Mouse (Mus musculus) layer of hippocampus, adult 2 months (tissue): ENCODE data around the gene Rgs16. TPM values are rescaled to one million over a fixed set of nuclear protein-coding genes. Genes with fewer than 3 reads are reported as not detected.

Source experiments
- DNase-seq, 2 experiments: peaks; one replicate each; pipeline ENCODE4 v3.0.0; 2022; ENCODE audit warnings: low spot score in 2 of 2
- H3K27ac ChIP-seq: fragments of 200-600 bp; 2 replicates; pipeline ENCODE4 v1.8.1; 2022
- H3K4me3 ChIP-seq: fragments of 200-600 bp; 2 replicates; pipeline ENCODE4 v1.8.1; 2022; ENCODE audit warnings: mild to moderate bottlenecking
- CTCF ChIP-seq: fragments of 200-600 bp; conservative IDR thresholded peaks from 2 replicates; pipeline ENCODE4 v1.8.1; 2022; ENCODE audit warnings: antibody characterized with exemption, mild to moderate bottlenecking, moderate library complexity
- total RNA-seq, 2 experiments: library from RNA; stranded (reverse); gene quantifications; 2 replicates each; pipeline ENCODE4 v1.2.3; 2021

Rgs16 gene
- total RNA-seq, 2 experiments from 2014 or later: 5.5 TPM

- TF ChIP-seq CTCF: no peak
- peak; percentile 55 to 58 for DNase-seq
- no peak overlapping the region for H3K27ac ChIP-seq
- no peak overlapping the region for H3K4me3 ChIP-seq
These were observed 36.6 kb upstream of the Rgs16 start for GRCm38 (mm10) chr1:153703445-153703991.

- no peak for TF ChIP-seq CTCF
- no peak overlapping the region for H3K27ac ChIP-seq
- DNase-seq: no peak
- H3K4me3 ChIP-seq: no peak overlapping the region
These were observed 36.0 kb upstream of the Rgs16 start for GRCm38 (mm10) chr1:153704174-153704573.

DNA sequence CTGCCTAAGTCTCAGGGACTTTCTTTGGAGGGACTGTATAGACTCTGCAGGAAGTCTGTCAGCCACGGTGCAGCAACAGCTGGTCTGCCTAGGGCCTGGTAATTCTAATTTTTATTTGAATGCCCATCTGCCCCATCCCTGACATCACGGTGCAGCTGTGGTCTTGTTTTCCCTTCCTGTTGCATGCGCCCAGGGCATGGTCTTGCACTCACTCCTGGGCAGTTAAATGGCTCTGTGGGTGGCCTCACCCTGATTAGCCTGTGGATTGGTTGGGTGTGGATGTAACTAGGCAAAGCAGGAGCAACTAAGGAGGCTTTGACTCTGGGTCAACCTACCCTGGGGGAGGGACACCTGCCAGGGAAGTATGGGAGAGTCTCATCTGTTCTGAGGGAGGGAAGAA is 35.2 kb upstream of the Rgs16 start:
- no peak for TF ChIP-seq CTCF
- Histone ChIP-seq H3K27ac (no peak overlapping the region), H3K4me3 (no peak overlapping the region)
- no peak for DNase-seq

DNA sequence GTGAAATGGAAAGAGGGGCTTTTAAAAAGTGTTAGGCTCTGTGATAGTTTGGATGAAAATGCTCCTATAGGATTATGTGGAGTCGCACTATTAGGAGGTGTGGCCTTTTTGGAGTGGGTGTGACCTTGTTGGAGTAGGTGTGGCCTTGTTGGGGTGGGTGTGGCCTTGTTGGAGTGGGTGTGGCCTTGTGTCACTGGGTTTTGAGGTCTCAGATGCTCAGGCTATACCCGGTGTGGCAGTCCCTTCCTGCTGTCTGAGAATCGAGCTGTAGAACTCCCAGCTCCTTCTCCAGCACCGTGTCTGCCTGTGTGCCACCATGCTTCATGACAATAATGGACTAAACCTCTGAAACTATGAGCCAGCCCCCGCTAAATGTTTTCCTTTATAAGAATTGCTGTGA is 31.5 kb upstream of the Rgs16 start:
- no peak for TF ChIP-seq CTCF
- DNase-seq: no peak
- no peak overlapping the region for H3K4me3 ChIP-seq
- no peak overlapping the region for H3K27ac ChIP-seq

GRCm38 (mm10) chr1:153709451-153709850 is 30.7 kb upstream of the Rgs16 start:
- no peak for TF ChIP-seq CTCF
- H3K27ac ChIP-seq: no peak overlapping the region
- H3K4me3 ChIP-seq: no peak overlapping the region
- no peak for DNase-seq

GRCm38 (mm10) chr1:153711544-153712262 is 28.4 kb upstream of the Rgs16 start:
- no peak overlapping the region for H3K4me3 ChIP-seq
- DNase-seq: no peak
- no peak for TF ChIP-seq CTCF
- no peak overlapping the region for H3K27ac ChIP-seq

GRCm38 (mm10) chr1:153712633-153713032 is 27.5 kb upstream of the Rgs16 start:
- no peak for TF ChIP-seq CTCF
- Histone ChIP-seq H3K4me3 (no peak overlapping the region), H3K27ac (no peak overlapping the region)
- DNase-seq: no peak

DNA sequence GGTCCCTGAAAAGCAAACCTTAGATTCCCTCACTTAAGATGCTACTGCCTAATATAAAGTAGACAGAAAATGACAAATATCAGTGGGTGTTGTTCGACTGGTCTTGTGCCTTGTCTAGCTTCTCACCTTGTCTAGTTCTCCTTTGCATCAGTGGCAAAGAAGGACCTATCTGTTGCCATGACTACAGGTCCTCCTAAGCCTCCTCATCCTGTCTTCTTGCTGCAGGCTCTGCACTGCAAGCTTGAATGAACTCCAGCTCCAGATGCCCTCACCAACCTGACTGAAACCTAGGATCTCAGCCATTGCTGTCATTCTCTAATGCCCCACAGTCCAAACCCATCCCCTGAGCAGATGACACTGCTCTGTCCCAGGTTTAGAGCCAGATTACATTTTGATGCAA is 22.2 kb upstream of the Rgs16 start:
- H3K27ac ChIP-seq: no peak overlapping the region
- TF ChIP-seq CTCF: no peak

DNA sequence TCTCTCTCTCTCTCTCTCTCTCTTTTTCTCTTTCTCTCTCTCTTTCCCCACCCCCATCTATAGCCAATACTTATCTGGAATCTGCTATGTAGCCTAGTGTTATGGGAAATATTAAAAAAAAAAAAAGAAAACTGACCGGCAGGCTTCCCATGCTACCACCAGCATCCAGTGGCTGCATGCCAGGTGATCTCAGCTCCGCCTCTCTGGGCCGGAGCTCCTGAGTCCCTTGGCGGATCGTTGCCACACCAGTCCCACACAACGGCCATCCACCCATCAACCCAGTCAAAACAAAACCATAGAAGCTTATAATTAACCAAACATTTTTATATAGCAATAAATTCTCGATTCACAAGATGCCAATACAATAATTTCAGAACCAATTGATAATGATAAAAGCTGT is 19.2 kb upstream of the Rgs16 start:
- H3K27ac ChIP-seq: no peak overlapping the region
- H3K4me3 ChIP-seq: no peak overlapping the region
- no peak for DNase-seq
- no peak for TF ChIP-seq CTCF

More for the DNA sequence above, 22.2 kb upstream of the Rgs16 start:
- no peak for DNase-seq
- no peak overlapping the region for H3K4me3 ChIP-seq

DNA sequence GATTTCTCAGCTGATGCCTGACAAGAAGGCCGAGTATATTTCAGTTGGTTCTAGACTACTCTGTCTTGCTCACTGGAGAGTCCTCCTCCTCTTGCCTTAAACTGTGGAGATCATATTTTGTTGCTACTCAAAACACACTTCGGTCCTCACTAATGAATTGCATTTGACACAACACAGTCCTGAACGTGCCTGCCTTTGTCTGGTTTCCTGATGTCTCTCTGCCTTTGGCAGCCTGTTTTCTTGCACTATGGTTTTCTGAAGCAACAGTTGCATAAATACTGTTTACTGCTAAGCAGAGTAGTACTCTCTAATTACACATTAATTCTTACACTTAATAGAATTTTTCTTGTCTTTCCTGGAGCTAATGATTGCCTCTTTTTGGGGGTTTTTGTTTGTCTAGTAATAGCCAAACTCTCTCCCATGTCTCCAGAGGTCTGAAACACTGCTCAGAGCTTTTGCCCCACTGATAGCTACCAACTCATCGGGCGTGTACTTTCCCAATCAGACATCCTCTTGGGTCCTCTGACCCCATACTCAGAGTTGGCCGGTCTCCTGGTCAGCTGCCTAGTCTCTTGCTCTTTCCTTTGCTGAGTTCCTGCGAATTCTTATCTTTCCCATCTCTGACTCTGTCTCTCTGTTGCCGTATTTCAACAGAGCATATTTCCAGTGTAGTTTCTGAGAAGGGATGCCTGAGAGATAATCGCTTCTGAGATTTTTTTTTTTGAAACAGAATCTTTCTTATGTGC is 18.4 kb upstream of the Rgs16 start:
- no peak overlapping the region for H3K4me3 ChIP-seq

GRCm38 (mm10) chr1:153723426-153723825 is 16.7 kb upstream of the Rgs16 start:
- H3K27ac ChIP-seq: no peak overlapping the region
- DNase-seq: no peak
- no peak overlapping the region for H3K4me3 ChIP-seq
- TF ChIP-seq CTCF: no peak

More for the DNA sequence above, 18.4 kb upstream of the Rgs16 start:
- no peak for TF ChIP-seq CTCF
- no peak overlapping the region for H3K27ac ChIP-seq
- DNase-seq: no peak

GRCm38 (mm10) chr1:153726636-153727035 is 13.5 kb upstream of the Rgs16 start:
- DNase-seq: no peak
- Histone ChIP-seq H3K4me3 (no peak overlapping the region), H3K27ac (no peak overlapping the region)
- TF ChIP-seq CTCF: no peak

GRCm38 (mm10) chr1:153729806-153730205 is 10.3 kb upstream of the Rgs16 start:
- DNase-seq: no peak
- Histone ChIP-seq H3K27ac (no peak overlapping the region), H3K4me3 (no peak overlapping the region)
- no peak for TF ChIP-seq CTCF
